Mouse (Mus musculus) embryo, embryonic 10 days (tissue): ENCODE data around the gene Pum1.
A peak's percentile ranks its signal among the peaks of the same experiment; 100 is the strongest.
"Not testable (repeated sequence)": the region's sequence is repeated elsewhere in the genome, so short reads cannot be mapped to it uniquely, and the experiment has no call there.

ENCODE experiments used
- DNase-seq: peaks from one replicate; pipeline ENCODE4 v3.0.0-alpha.2; 2015; ENCODE audit warnings: low spot score

Pum1 gene

GRCm38 (mm10) chr4:130662979-130663725 lies at the start of gene Pum1:
Gene Pum1 (plus strand): TSS chr4:130663321.
- peak; percentile 97 for DNase-seq

- DNase-seq, result peak; percentile 78
Measured at GRCm38 (mm10) chr4:130629391-130629790, 33.7 kb upstream of the Pum1 start.

- DNase-seq, result peak; percentile 52
Measured at GRCm38 (mm10) chr4:130630232-130630847, 32.8 kb upstream of the Pum1 start.

GRCm38 (mm10) chr4:130635076-130635475 lies 28.0 kb upstream of the Pum1 start:
- not testable (repeated sequence) for DNase-seq

- DNase-seq, result no peak
Measured at GRCm38 (mm10) chr4:130636761-130637160, 26.4 kb upstream of the Pum1 start.

- no peak for DNase-seq
Measured at GRCm38 (mm10) chr4:130637488-130638422, 25.4 kb upstream of the Pum1 start.

GRCm38 (mm10) chr4:130640031-130640717 lies 22.9 kb upstream of the Pum1 start:
- DNase-seq, result no peak

- DNase-seq, result no peak
Measured at GRCm38 (mm10) chr4:130642468-130642867, 20.7 kb upstream of the Pum1 start.

GRCm38 (mm10) chr4:130645426-130645825 lies 17.7 kb upstream of the Pum1 start:
- DNase-seq, result no peak

GRCm38 (mm10) chr4:130651286-130651685 lies 11.8 kb upstream of the Pum1 start:
- DNase-seq, result no peak

GRCm38 (mm10) chr4:130652546-130652945 lies 10.6 kb upstream of the Pum1 start:
- DNase-seq, result no peak

- no peak for DNase-seq
Measured at GRCm38 (mm10) chr4:130657820-130658565, 5.1 kb upstream of the Pum1 start.

- DNase-seq, result no peak
Measured at GRCm38 (mm10) chr4:130659470-130659869, 3.7 kb upstream of the Pum1 start.

- DNase-seq, result no peak
Measured at GRCm38 (mm10) chr4:130660106-130660505, 3.0 kb upstream of the Pum1 start.

GRCm38 (mm10) chr4:130661151-130661550 lies 2.0 kb upstream of the Pum1 start:
- no peak for DNase-seq

- DNase-seq, result not testable (repeated sequence)
Measured at GRCm38 (mm10) chr4:130662305-130662704, 816 bp upstream of the Pum1 start.

GRCm38 (mm10) chr4:130663810-130664401 lies 785 bp downstream of the Pum1 start:
- DNase-seq, result peak; percentile 49

GRCm38 (mm10) chr4:130664414-130665029 lies 1.4 kb downstream of the Pum1 start:
- no peak for DNase-seq

- no peak for DNase-seq
Measured at GRCm38 (mm10) chr4:130665176-130665575, 2.1 kb downstream of the Pum1 start.

- DNase-seq, result no peak
Measured at GRCm38 (mm10) chr4:130667686-130668085, 4.6 kb downstream of the Pum1 start.
